Comparison of ENCODE assay signal across 8 mouse cellular contexts in the genomic region with DNA sequence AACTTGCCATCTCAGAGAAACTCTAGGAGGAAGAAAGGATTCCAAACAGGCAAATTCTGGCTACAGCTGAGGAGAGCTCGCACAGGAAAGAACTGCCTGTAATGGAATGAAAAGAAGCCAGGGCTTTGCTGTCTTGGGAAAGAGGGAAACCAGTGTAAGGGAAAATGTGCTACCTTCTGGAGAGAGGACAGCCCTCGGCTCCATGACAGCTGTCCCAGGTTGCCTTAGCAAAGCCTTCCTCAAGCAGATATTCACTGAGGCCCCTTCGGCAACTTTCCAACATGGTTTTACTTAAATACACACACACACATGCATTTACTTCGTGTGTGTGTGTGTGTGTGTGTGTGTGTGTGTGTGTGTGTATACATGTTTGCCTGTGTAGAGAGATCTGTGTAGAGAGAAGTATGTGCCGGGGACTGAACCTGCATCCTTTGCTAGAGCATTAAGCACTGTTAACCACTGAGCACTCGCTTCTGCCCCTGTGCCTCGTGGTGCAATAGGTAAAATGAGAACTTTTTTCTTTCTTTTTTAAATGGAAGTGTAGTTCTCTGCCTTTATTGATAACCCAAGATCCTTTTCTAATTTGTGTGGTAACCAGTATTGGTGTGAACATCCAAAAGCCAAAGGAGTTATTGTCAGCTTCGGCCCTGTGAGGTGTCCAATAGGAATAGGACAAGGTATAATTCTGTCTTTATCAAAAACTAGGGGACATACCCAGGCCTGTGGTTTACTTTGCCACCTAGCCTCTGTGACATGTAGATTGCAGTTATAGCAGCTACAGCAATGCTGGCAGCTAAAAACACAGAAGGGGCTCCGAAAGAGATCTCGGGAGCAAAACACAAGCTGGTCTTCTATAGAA.
DNase-seq lines count a peak whose midpoint lies in the region; ATAC-seq lines count a peak whose summit lies in the region.

No protein-coding gene starts in this region.

- no peak overlapping the region for H3K9ac ChIP-seq in heart, embryonic 15.5 days
- H3K9ac ChIP-seq in liver, embryonic 13.5 days = peak overlapping the region; percentile 85

- peak overlapping the region; percentile 69 for H3K4me3 ChIP-seq in heart, embryonic 15.5 days
- peak overlapping the region; percentile 73 for H3K4me3 ChIP-seq in liver, embryonic 13.5 days (replicated peaks)

- H3K9me3 ChIP-seq in heart, embryonic 15.5 days (replicated peaks) = no peaks in the 10 kb centered on the region
- H3K9me3 ChIP-seq in liver, embryonic 13.5 days (replicated peaks) = no peaks in the 10 kb centered on the region

- H3K27ac ChIP-seq in heart, embryonic 15.5 days = peak overlapping the region; percentile 93
- H3K27ac ChIP-seq in liver, embryonic 13.5 days = peak overlapping the region; percentile 84

- peaks cover 6% of the 10 kb centered on the region for H3K4me1 ChIP-seq in heart, embryonic 15.5 days (replicated peaks)
- H3K4me1 ChIP-seq in liver, embryonic 13.5 days (replicated peaks) = peaks cover 36% of the 10 kb centered on the region

- DNase-seq in frontal cortex, postnatal 25 days (ENCODE audit: low spot score in 2 of 2) = no peak
- peak; percentile 42 for DNase-seq in 416B (ENCODE audit: low read depth)
- DNase-seq in cerebellum, postnatal 10 days = peak; percentile 24 to 26
- no peak for DNase-seq in liver, embryonic 13.5 days
- peak; percentile 13 to 35 for DNase-seq in spleen, postnatal 10 days (ENCODE audit: low spot score in 2 of 2)
- DNase-seq in adrenal gland, adult 18-20 months (ENCODE audit: low spot score in 2 of 2) = no peak

- peak; percentile 34; the same call in 1 of the 2 replicates for ATAC-seq in frontal cortex, adult (ENCODE audit: low TSS enrichment)
- ATAC-seq in heart, embryonic 15.5 days (replicated peaks; ENCODE audit: insufficient number of reproducible peaks, insufficient read depth, low FRiP score, low read depth) = no peak
- peak; percentile 64 for ATAC-seq in liver, embryonic 13.5 days (ENCODE audit: low read depth)

- 34% methylated on average over 10 of the region's 10 CpGs for WGBS in heart, embryonic 15.5 days
- 43% methylated on average over 10 of the region's 10 CpGs for WGBS in liver, embryonic 13.5 days (ENCODE audit: insufficient replicate concordance)

- H3K4me2 ChIP-seq in heart, embryonic 15.5 days = peak overlapping the region; percentile 59
- H3K4me2 ChIP-seq in liver, embryonic 13.5 days = peak overlapping the region; percentile 72

- H3K27me3 ChIP-seq in heart, embryonic 15.5 days = no peaks in the 10 kb centered on the region
- no peaks in the 10 kb centered on the region for H3K27me3 ChIP-seq in liver, embryonic 13.5 days

- H3K36me3 ChIP-seq in heart, embryonic 15.5 days = no peaks in the 10 kb centered on the region
- H3K36me3 ChIP-seq in liver, embryonic 13.5 days = peaks cover 10% of the 10 kb centered on the region

Comparison
In these comparisons a context has a peak if more than half of its experiments do, and no peak if none do; other contexts are left out.
1. DNase-seq: peak in 416B (single experiment), cerebellum, postnatal 10 days (2 of 2) and spleen, postnatal 10 days (2 of 2); none in frontal cortex, postnatal 25 days (0 of 2), liver, embryonic 13.5 days (single experiment) and adrenal gland, adult 18-20 months (0 of 2).